Mouse (Mus musculus): ENCODE measurements around the gene Pbp2. TPM values are rescaled to one million over a fixed set of nuclear protein-coding genes. Genes with fewer than 3 reads are reported as not detected.

Gene Pbp2
- total RNA-seq, 1 experiment from 2014 or later: not detected

GRCm38 (mm10) chr6:135304576-135305260 is 5.5 kb downstream of the Pbp2 start:
- ATAC-seq (replicated peaks; ENCODE audit: low read depth, poor library complexity, severe bottlenecking): no peak

GRCm38 (mm10) chr6:135302421-135303125 is 7.6 kb downstream of the Pbp2 start:
- ATAC-seq (replicated peaks; ENCODE audit: low read depth, poor library complexity, severe bottlenecking): 0 out of 2 replicates have a peak, but pooled peaks have one; percentile 7

GRCm38 (mm10) chr6:135300469-135300868 is 9.7 kb downstream of the Pbp2 start:
- no peak for ATAC-seq (replicated peaks; ENCODE audit: low read depth, poor library complexity, severe bottlenecking)

- no peak for ATAC-seq (replicated peaks; ENCODE audit: low read depth, poor library complexity, severe bottlenecking)
These were observed 11.1 kb downstream of the Pbp2 start for GRCm38 (mm10) chr6:135299024-135299550.

- ATAC-seq (replicated peaks; ENCODE audit: low read depth, poor library complexity, severe bottlenecking): 0 out of 2 replicates have a peak, but pooled peaks have one; percentile 17
These were observed 12.6 kb downstream of the Pbp2 start for GRCm38 (mm10) chr6:135297570-135297969.

GRCm38 (mm10) chr6:135296267-135296666 is 13.9 kb downstream of the Pbp2 start:
- peak; percentile 97 for ATAC-seq (replicated peaks; ENCODE audit: low read depth, poor library complexity, severe bottlenecking)

- ATAC-seq (replicated peaks; ENCODE audit: low read depth, poor library complexity, severe bottlenecking): no peak
These were observed 14.9 kb downstream of the Pbp2 start for GRCm38 (mm10) chr6:135295082-135295861.

- ATAC-seq (replicated peaks; ENCODE audit: low read depth, poor library complexity, severe bottlenecking): no peak
These were observed 16.1 kb downstream of the Pbp2 start for GRCm38 (mm10) chr6:135294150-135294549.

GRCm38 (mm10) chr6:135292391-135292790 is 17.8 kb downstream of the Pbp2 start:
- no peak for ATAC-seq (replicated peaks; ENCODE audit: low read depth, poor library complexity, severe bottlenecking)

- ATAC-seq (replicated peaks; ENCODE audit: low read depth, poor library complexity, severe bottlenecking): no peak
These were observed 30.3 kb downstream of the Pbp2 start for GRCm38 (mm10) chr6:135279856-135280255.

GRCm38 (mm10) chr6:135279286-135279685 is 30.9 kb downstream of the Pbp2 start:
- no peak for ATAC-seq (replicated peaks; ENCODE audit: low read depth, poor library complexity, severe bottlenecking)

- no peak for ATAC-seq (replicated peaks; ENCODE audit: low read depth, poor library complexity, severe bottlenecking)
These were observed 31.9 kb downstream of the Pbp2 start for GRCm38 (mm10) chr6:135278302-135278701.

GRCm38 (mm10) chr6:135276474-135277295 is 33.5 kb downstream of the Pbp2 start:
- ATAC-seq (replicated peaks; ENCODE audit: low read depth, poor library complexity, severe bottlenecking): no peak

- ATAC-seq (replicated peaks; ENCODE audit: low read depth, poor library complexity, severe bottlenecking): no peak
These were observed 35.0 kb downstream of the Pbp2 start for GRCm38 (mm10) chr6:135275231-135275630.

- ATAC-seq (replicated peaks; ENCODE audit: low read depth, poor library complexity, severe bottlenecking): no peak
These were observed 37.1 kb downstream of the Pbp2 start for GRCm38 (mm10) chr6:135273066-135273465.

GRCm38 (mm10) chr6:135271761-135272160 is 38.4 kb downstream of the Pbp2 start:
- ATAC-seq (replicated peaks; ENCODE audit: low read depth, poor library complexity, severe bottlenecking): no peak

GRCm38 (mm10) chr6:135269626-135270025 is 40.6 kb downstream of the Pbp2 start:
- ATAC-seq (replicated peaks; ENCODE audit: low read depth, poor library complexity, severe bottlenecking): no peak

GRCm38 (mm10) chr6:135268392-135268791 is 41.8 kb downstream of the Pbp2 start:
- no peak for ATAC-seq (replicated peaks; ENCODE audit: low read depth, poor library complexity, severe bottlenecking)

GRCm38 (mm10) chr6:135267221-135267620 is 43.0 kb downstream of the Pbp2 start:
- peak; percentile 79 for ATAC-seq (replicated peaks; ENCODE audit: low read depth, poor library complexity, severe bottlenecking)

GRCm38 (mm10) chr6:135266056-135266455 is 44.1 kb downstream of the Pbp2 start:
- no peak for ATAC-seq (replicated peaks; ENCODE audit: low read depth, poor library complexity, severe bottlenecking)

Data from common myeloid progenitor, adult 5-6 weeks (primary cell).